Mouse (Mus musculus) megakaryocyte, embryonic 14.5 days (primary cell): Measurements from ENCODE around the gene Ang. TPM values are rescaled to one million over a fixed set of nuclear protein-coding genes. Genes with fewer than 3 reads are reported as not detected.

ENCODE experiments used
- H3K27me3 ChIP-seq: replicated peaks from 2 replicates; pipeline ENCODE3; 2012; ENCODE audit warnings: inconsistent platforms
- H3K36me3 ChIP-seq: replicated peaks from 2 replicates; pipeline ENCODE3; 2012; ENCODE audit warnings: low read length, inconsistent platforms, mixed read lengths
- H3K4me1 ChIP-seq: 2 replicates; pipeline ENCODE4 v1.6.1; 2012; ENCODE audit warnings: inconsistent platforms
- H3K4me3 ChIP-seq: replicated peaks from 2 replicates; pipeline ENCODE3; 2012; ENCODE audit warnings: moderate library complexity, mild to moderate bottlenecking, inconsistent platforms
- H3K9me3 ChIP-seq: 2 replicates; pipeline ENCODE4 v1.6.1; 2012; ENCODE audit warnings: inconsistent platforms
- FLI1 ChIP-seq: IDR thresholded peaks from 2 replicates; pipeline ENCODE4 v1.6.1; 2012; ENCODE audit warnings: low read length, inconsistent platforms, mixed read lengths
- GATA1 ChIP-seq: IDR thresholded peaks from 3 replicates; pipeline ENCODE4 v1.6.1; 2012; ENCODE audit warnings: mixed read lengths, low read length, inconsistent platforms, borderline replicate concordance
- polyA plus RNA-seq: library from polyadenylated mRNA; stranded (reverse); fragments of >175 nt; gene quantifications from 2 replicates; pipeline ENCODE4 v1.2.3, GENCODE M21; 2012; ENCODE audit warnings: low replicate concordance; ENCODE audit not compliant: insufficient read depth

Ang gene
- polyA plus RNA-seq, 1 experiment, result not detected

- H3K4me1 ChIP-seq, result peaks cover 58% of the 10 kb centered on the region
- peak overlapping the region; percentile 83 for H3K4me3 ChIP-seq
- H3K36me3 ChIP-seq, result no peaks in the 10 kb centered on the region
- peaks cover 2% of the 10 kb centered on the region; the same call in 1 of the 2 replicates for H3K9me3 ChIP-seq
- TF ChIP-seq GATA1 (no peak), FLI1 (no peak)
- H3K27me3 ChIP-seq, result peaks cover 4% of the 10 kb centered on the region
Measured at GRCm38 (mm10) chr14:51128775-51129623, 38.0 kb downstream of the Ang start.

- Histone ChIP-seq H3K4me3 (no peak overlapping the region), H3K4me1 (peaks cover 54% of the 10 kb centered on the region)
Measured at GRCm38 (mm10) chr14:51129624-51129975, 38.6 kb downstream of the Ang start.

GRCm38 (mm10) chr14:51130315-51130940 lies 39.5 kb downstream of the Ang start:
- peak overlapping the region; percentile 83 for H3K4me3 ChIP-seq

More at GRCm38 (mm10) chr14:51129624-51129975, 38.6 kb downstream of the Ang start:
- TF ChIP-seq FLI1 (no peak), GATA1 (no peak)
- peaks cover 2% of the 10 kb centered on the region; the same call in 1 of the 2 replicates for H3K9me3 ChIP-seq
- H3K27me3 ChIP-seq, result no peaks in the 10 kb centered on the region
- H3K36me3 ChIP-seq, result no peaks in the 10 kb centered on the region

GRCm38 (mm10) chr14:51131086-51131815 lies 40.3 kb downstream of the Ang start:
- H3K4me1 ChIP-seq, result peaks cover 54% of the 10 kb centered on the region
- H3K36me3 ChIP-seq, result no peaks in the 10 kb centered on the region
- no peaks in the 10 kb centered on the region for H3K27me3 ChIP-seq
- no peak for TF ChIP-seq FLI1
- TF ChIP-seq GATA1, result no peak
- H3K4me3 ChIP-seq, result no peak overlapping the region
- peaks cover 2% of the 10 kb centered on the region; the same call in 1 of the 2 replicates for H3K9me3 ChIP-seq

More at GRCm38 (mm10) chr14:51130315-51130940, 39.5 kb downstream of the Ang start:
- TF ChIP-seq FLI1, result no peak
- no peak for TF ChIP-seq GATA1
- peaks cover 54% of the 10 kb centered on the region for H3K4me1 ChIP-seq
- no peaks in the 10 kb centered on the region for H3K36me3 ChIP-seq
- H3K9me3 ChIP-seq, result peaks cover 2% of the 10 kb centered on the region; the same call in 1 of the 2 replicates
- H3K27me3 ChIP-seq, result no peaks in the 10 kb centered on the region

DNA sequence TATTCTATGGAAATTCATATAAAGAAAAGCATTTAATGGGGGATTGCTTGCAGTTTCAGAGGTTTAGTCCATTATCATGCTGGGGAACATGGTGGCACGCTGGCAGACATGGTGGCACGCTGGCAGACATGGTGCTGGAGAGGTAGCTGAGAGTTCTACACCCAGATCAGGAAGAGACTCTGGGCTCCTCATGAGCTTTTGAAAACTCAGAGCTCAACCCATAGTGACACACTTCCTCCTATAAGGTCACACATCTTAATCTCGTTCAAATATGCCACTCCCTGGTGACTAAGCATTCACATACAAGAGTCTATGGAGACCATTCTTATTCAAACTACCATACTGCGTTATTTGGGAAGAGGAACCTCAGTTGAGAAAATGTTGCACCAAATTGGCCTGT lies 41.4 kb downstream of the Ang start:
- Histone ChIP-seq H3K36me3 (no peaks in the 10 kb centered on the region), H3K4me3 (no peak overlapping the region), H3K27me3 (no peaks in the 10 kb centered on the region), H3K9me3 (no peaks in the 10 kb centered on the region), H3K4me1 (peaks cover 48% of the 10 kb centered on the region)
- TF ChIP-seq GATA1 (no peak), FLI1 (no peak)

DNA sequence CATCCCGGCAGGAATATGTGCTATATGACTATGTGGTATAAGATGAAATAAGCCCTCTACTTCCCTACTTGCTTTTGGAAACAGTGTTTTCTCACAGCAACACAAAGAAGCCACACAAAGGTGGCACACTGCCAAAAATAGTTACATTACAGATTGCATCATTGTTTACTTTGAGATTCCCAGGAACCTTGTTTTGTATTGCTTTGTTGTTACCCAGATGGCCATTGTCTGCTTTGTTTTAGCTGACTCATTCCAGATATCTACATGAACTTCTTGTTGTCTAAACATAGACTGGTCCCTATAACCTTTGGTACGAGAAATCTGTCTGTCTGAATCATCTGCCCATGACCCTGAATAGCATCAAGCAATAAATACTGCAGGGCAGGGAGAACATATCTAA lies 49.4 kb downstream of the Ang start:
- TF ChIP-seq GATA1 (no peak), FLI1 (no peak)
- Histone ChIP-seq H3K36me3 (no peaks in the 10 kb centered on the region), H3K4me3 (no peak overlapping the region), H3K27me3 (peaks cover 5% of the 10 kb centered on the region), H3K4me1 (peaks cover 10% of the 10 kb centered on the region; the same call in 1 of the 2 replicates), H3K9me3 (no peaks in the 10 kb centered on the region)

DNA sequence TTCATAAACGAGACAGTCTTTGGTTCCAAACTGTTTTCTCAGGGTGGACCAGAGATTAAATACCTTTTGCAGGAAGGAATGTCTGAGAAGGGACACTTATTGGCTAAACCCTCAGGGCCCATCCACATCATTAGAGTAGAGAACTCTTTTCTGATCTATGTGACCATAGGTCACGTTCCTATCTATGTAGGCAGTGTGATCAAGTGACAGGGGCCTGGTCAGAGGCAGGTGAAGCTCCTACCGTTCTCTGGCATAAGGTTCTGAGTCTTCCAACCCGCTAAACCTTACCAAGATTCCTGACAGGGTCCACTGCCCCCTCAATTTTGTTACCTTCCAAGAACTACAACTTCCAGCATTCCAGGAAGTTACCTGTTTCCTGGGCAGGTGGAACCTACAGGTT lies 51.2 kb downstream of the Ang start:
- peaks cover 7% of the 10 kb centered on the region for H3K27me3 ChIP-seq
- H3K4me1 ChIP-seq, result peaks cover 10% of the 10 kb centered on the region; the same call in 1 of the 2 replicates
- H3K9me3 ChIP-seq, result no peaks in the 10 kb centered on the region
- TF ChIP-seq FLI1 (no peak), GATA1 (no peak)
- no peaks in the 10 kb centered on the region for H3K36me3 ChIP-seq
- no peak overlapping the region for H3K4me3 ChIP-seq

DNA sequence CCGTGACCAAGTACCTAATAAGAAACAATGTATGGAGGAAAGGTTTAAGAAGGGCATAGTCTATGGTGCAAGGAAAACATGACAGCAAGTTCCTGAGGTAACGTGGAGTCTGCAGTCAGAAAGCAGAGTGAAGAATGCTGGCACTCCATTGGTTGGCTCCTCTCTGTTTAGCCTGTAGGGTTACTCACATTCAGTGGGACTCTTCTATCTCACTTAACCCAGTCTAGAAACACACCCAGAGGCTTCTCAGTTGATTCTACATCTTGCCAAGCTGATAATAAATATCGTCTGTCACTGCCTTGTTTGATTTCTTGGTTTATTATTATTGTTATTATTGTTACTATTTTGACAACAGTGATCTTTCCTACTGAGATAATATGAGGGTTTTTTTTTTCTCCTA lies 51.6 kb downstream of the Ang start:
- H3K27me3 ChIP-seq, result peaks cover 7% of the 10 kb centered on the region
- no peak overlapping the region for H3K4me3 ChIP-seq
- H3K4me1 ChIP-seq, result peaks cover 10% of the 10 kb centered on the region; the same call in 1 of the 2 replicates
- TF ChIP-seq FLI1 (no peak), GATA1 (no peak)
- H3K9me3 ChIP-seq, result no peaks in the 10 kb centered on the region
- H3K36me3 ChIP-seq, result no peaks in the 10 kb centered on the region

GRCm38 (mm10) chr14:51143287-51143686 lies 52.3 kb downstream of the Ang start:
- H3K4me3 ChIP-seq, result no peak overlapping the region
- no peak for TF ChIP-seq FLI1
- TF ChIP-seq GATA1, result no peak

More at GRCm38 (mm10) chr14:51143287-51143686, 52.3 kb downstream of the Ang start:
- Histone ChIP-seq H3K4me1 (peaks cover 10% of the 10 kb centered on the region; the same call in 1 of the 2 replicates), H3K9me3 (no peaks in the 10 kb centered on the region), H3K27me3 (peaks cover 9% of the 10 kb centered on the region), H3K36me3 (no peaks in the 10 kb centered on the region)
